Mouse (Mus musculus) stomach, embryonic 14.5 days (tissue): ENCODE data around the gene Zfp990. TPM values are rescaled to one million over a fixed set of nuclear protein-coding genes. Genes with fewer than 3 reads are reported as not detected.
"Not testable (repeated sequence)": the region's sequence is repeated elsewhere in the genome, so short reads cannot be mapped to it uniquely, and the experiment has no call there.

Experiments
- ATAC-seq: fragments of 200-750 bp; cut with Nextera tagmentation; 2 replicates; pipeline ENCODE4 v1.8.0; 2017; ENCODE audit warnings: low read depth, moderate TSS enrichment; ENCODE audit not compliant: insufficient number of reproducible peaks, insufficient read depth, low FRiP score
- H3K27ac ChIP-seq: fragments of 300-500 bp; sonication (generic); 2 replicates; pipeline ENCODE4 v1.5.1; 2014; ENCODE audit warnings: mild to moderate bottlenecking, low read length, moderate library complexity, mixed read lengths
- H3K27me3 ChIP-seq: fragments of 300-500 bp; sonication (generic); 2 replicates; pipeline ENCODE4 v1.6.1; 2014; ENCODE audit warnings: low read length, control low read depth, mixed read lengths; ENCODE audit not compliant: control insufficient read depth, insufficient read depth
- H3K36me3 ChIP-seq: fragments of 300-500 bp; sonication (generic); 2 replicates; pipeline ENCODE4 v1.6.1; 2014; ENCODE audit warnings: mild to moderate bottlenecking, control low read depth, low read length, moderate library complexity, mixed read lengths; ENCODE audit not compliant: control insufficient read depth, insufficient read depth
- H3K4me1 ChIP-seq: fragments of 300-500 bp; sonication (generic); 2 replicates; pipeline ENCODE4 v1.6.1; 2014; ENCODE audit warnings: low read length, control low read depth, mixed read lengths; ENCODE audit not compliant: control insufficient read depth, insufficient read depth
- H3K4me2 ChIP-seq: fragments of 300-500 bp; sonication (generic); replicated peaks from 2 replicates; pipeline ENCODE4 v1.6.1; 2014; ENCODE audit warnings: low read depth, low read length, control low read depth
- H3K4me3 ChIP-seq: fragments of 300-500 bp; sonication (generic); 2 replicates; pipeline ENCODE4 v1.5.1; 2014; ENCODE audit warnings: low read depth, low read length, control low read depth
- H3K9ac ChIP-seq: fragments of 300-500 bp; sonication (generic); replicated peaks from 2 replicates; pipeline ENCODE4 v1.6.1; 2014; ENCODE audit warnings: low read depth, mild to moderate bottlenecking, control low read depth, low read length, moderate library complexity, mixed read lengths
- H3K9me3 ChIP-seq: fragments of 300-500 bp; sonication (generic); 2 replicates; pipeline ENCODE4 v1.6.1; 2016; ENCODE audit warnings: low read depth, low read length, control low read depth; ENCODE audit not compliant: control insufficient read depth
- WGBS: fragments of 180-500 bp; shearing (Covaris S2); extraction: QIAGEN DNeasy Blood & Tissue Kit; methylation state at CpG from one replicate; pipeline ENCODE4 v1.1.7; 2014; 5-methylcytosine and 5-hydroxymethylcytosine counted together
- polyA plus RNA-seq: library from polyadenylated mRNA; unstranded; fragments of >200 nt; fragmentation: Nextera tagmentation; extraction: Ambion mirVana; gene quantifications from 2 replicates; pipeline ENCODE4 v1.2.1, GENCODE M21; 2014

The Zfp990 gene
- 0.17 TPM in 1 of 2 replicates, not detected in the other for polyA plus RNA-seq

DNA sequence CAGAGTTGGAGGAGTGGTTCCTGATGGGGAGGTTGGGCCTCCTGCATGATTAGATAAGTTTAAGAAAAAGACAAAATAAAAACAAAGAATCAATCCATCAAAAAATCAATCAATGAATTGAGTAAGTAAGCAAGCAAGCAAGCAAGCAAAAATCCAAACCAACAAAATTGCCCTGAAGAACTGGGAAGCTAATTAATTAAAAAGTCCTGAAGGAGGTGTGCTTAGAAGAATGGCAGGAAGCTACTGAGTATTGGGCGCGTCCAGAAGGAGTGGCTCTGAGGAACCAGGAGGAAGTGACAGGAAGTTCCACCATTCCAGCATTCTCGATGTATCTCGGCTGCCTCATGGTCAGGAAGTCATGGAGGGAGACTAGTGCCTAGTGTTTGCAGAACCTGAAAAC, at the start of gene Zfp990:
Gene Zfp990, plus strand, starts transcription at position 301 of the 400 bp plus-strand sequence.
- H3K27me3 ChIP-seq, ATAC-seq, H3K4me2 ChIP-seq, H3K36me3 ChIP-seq, H3K4me3 ChIP-seq, H3K9ac ChIP-seq, H3K4me1 ChIP-seq, H3K9me3 ChIP-seq, H3K27ac ChIP-seq: not testable (repeated sequence)
- 84% methylated on average over 4 of the region's 4 CpGs for WGBS

DNA sequence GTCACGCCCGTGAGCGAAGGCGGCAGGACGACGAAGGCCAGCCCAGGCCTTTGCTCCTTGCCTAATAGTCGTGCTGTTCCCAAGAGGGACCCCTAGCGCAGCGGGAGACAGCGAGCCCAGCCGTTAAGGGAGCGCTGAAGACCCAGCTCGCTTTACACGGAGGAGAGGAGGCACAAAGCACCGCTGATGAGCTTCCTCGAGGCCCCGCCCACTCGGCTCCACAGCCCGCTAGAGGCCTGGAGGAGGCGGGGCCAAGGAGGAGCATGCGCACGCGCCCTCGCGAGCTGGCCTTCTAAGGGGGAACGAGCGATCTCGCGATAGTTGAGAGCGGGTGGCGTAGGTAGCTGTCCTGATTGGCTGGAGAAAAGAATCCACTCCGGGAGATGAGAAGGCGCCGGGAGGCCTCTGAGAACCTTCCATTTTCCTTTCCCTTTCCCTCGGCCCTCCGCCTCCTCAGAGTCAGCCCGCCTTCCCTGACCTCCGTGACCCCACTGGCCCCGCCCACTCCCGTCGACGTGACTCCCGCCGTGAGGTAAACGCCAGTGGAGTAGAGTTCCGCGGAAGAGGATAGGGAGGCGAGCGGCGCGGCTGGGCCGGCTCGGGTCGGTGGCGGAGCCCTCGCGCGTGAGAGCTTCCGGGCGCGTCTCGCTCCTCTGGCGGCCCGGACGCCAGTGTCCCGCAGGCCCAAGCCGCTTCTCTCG, 46.9 kb upstream of the Zfp990 start:
- H3K9ac ChIP-seq, result not testable (repeated sequence)
- 22% methylated on average over 64 of the region's 68 CpGs for WGBS
- ATAC-seq, result peak; percentile 75; the same call in 1 of the 2 replicates

DNA sequence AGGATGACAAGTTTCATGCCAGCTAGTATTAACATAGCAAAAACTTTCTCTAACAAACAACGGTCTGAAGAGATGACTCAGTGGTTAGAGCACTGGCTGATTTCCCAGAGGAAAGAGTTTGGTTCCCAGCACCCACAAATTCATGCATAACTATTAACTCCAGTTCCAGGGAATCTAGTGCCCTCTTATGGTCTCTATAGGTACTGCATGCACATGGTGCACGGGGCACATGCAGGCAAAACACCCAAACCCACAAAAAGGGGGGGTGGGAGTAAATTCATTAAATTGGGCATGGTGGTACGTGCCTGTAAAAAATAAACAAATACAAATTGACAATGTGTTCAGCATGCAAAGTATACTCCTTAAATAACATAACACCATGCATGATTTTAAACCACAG, 32.4 kb upstream of the Zfp990 start:
- H3K4me1 ChIP-seq, result no peaks in the 10 kb centered on the region
- 88% methylated on average over 3 of the region's 3 CpGs for WGBS
- ATAC-seq, result no peak
- no peak overlapping the region for H3K9ac ChIP-seq
- H3K4me2 ChIP-seq, result no peak overlapping the region
- no peaks in the 10 kb centered on the region for H3K27me3 ChIP-seq
- H3K36me3 ChIP-seq, result no peaks in the 10 kb centered on the region
- H3K27ac ChIP-seq, result no peak overlapping the region
- H3K4me3 ChIP-seq, result no peak overlapping the region
- H3K9me3 ChIP-seq, result no peaks in the 10 kb centered on the region; the same call in 1 of the 2 replicates

More for the DNA sequence above, 46.9 kb upstream of the Zfp990 start:
- peak overlapping the region; percentile 32 for H3K4me3 ChIP-seq
- H3K4me2 ChIP-seq, result peak overlapping the region; percentile 41
- not testable (repeated sequence) for H3K4me1 ChIP-seq, H3K36me3 ChIP-seq, H3K9me3 ChIP-seq, H3K27ac ChIP-seq, H3K27me3 ChIP-seq

DNA sequence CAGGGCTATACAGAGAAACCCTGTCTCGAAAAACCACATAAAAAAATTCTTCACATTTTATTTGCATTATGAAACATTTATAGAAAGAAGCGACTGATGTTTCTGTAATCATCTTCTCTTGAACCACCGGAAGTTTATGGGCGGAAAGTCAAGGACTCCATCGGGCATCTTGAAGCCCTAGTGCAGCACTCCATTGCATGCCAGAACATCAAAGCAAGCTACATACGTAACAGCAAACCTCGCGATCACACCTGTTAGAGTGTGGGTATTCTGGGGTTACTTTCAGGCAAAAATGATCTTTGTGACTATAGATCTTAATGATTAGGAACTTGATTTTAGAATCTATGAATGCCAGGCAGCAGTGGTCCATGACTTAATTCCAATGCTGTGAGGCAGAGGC, 29.9 kb upstream of the Zfp990 start:
- ATAC-seq, H3K27me3 ChIP-seq, H3K4me1 ChIP-seq, H3K9me3 ChIP-seq, H3K9ac ChIP-seq, H3K4me2 ChIP-seq, H3K27ac ChIP-seq, H3K36me3 ChIP-seq, H3K4me3 ChIP-seq: not testable (repeated sequence)
- 90% methylated on average over 8 of the region's 8 CpGs for WGBS

DNA sequence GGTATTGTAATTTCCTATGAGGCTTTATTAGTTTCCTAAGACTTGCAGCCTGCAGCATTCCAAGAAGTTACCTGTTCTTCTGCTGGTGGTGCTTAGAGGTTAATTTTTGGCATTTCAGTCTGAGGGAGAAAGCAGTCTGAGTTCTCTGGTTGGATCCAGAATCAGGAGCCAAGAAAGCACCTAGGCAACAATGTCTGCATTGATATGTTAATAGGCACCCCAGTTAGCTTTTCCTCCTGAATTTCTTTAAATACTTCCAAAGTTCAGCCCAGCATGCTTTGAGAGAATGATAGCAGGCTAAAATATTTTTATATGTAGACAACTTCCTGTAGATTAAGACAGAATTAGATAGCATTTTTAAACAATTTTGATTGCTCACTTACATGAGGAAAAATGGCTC, 21.2 kb upstream of the Zfp990 start:
- Histone ChIP-seq H3K27me3 (no peaks in the 10 kb centered on the region), H3K9ac (no peak overlapping the region), H3K36me3 (no peaks in the 10 kb centered on the region), H3K4me2 (no peak overlapping the region), H3K4me3 (no peak overlapping the region), H3K27ac (no peak overlapping the region), H3K9me3 (no peaks in the 10 kb centered on the region; the same call in 1 of the 2 replicates), H3K4me1 (no peaks in the 10 kb centered on the region)
- ATAC-seq, result no peak

DNA sequence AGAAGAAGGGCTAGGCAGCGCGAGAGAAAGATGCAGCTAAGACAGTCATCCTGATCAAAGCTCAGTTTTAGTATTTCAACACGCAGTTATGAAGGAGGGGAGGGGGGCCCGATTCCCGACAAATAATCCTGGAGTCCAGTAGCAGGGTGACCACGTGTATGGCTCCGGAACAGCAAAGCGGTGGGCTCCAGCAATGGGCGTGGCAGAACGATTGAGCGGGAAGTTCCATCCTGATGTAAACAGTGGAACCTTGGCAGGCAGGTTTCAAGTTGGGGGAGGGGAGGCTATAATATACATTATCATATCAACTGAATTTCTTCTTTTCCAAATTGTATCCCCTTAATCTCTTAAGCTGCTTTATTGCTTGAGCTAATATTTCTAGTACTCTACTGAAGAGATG, 18.4 kb upstream of the Zfp990 start:
- 82% methylated on average over 11 of the region's 11 CpGs for WGBS
- no peak overlapping the region for H3K4me3 ChIP-seq

DNA sequence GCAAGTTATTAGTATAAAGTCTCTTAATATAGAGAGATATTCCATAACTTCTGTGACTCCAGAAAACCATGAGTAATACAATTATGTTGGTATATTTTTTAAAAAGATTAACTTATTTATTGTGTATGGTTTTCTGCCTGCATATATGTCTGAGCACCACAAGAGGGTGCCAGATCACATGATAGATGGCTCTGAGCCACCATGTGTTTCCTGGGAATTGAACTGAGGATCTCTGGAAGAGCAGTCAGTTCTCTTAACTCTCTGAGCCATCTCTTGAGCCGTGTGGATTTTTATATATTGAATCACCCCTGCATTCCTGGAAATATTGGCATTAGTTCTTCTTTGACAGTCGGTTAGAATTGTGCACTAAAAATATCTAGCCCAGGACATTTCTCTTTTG, 17.2 kb upstream of the Zfp990 start:
- H3K9ac ChIP-seq, H3K4me2 ChIP-seq, H3K27ac ChIP-seq, H3K4me1 ChIP-seq, H3K9me3 ChIP-seq, H3K27me3 ChIP-seq, H3K36me3 ChIP-seq, H3K4me3 ChIP-seq, ATAC-seq: not testable (repeated sequence)
- 65% methylated on average over 2 of the region's 2 CpGs for WGBS

More for the DNA sequence above, 18.4 kb upstream of the Zfp990 start:
- H3K4me1 ChIP-seq, result no peaks in the 10 kb centered on the region
- H3K9me3 ChIP-seq, result no peaks in the 10 kb centered on the region
- H3K27ac ChIP-seq, result no peak overlapping the region
- H3K36me3 ChIP-seq, result no peaks in the 10 kb centered on the region
- H3K27me3 ChIP-seq, result no peaks in the 10 kb centered on the region
- no peak overlapping the region for H3K4me2 ChIP-seq
- ATAC-seq, result no peak
- H3K9ac ChIP-seq, result no peak overlapping the region

DNA sequence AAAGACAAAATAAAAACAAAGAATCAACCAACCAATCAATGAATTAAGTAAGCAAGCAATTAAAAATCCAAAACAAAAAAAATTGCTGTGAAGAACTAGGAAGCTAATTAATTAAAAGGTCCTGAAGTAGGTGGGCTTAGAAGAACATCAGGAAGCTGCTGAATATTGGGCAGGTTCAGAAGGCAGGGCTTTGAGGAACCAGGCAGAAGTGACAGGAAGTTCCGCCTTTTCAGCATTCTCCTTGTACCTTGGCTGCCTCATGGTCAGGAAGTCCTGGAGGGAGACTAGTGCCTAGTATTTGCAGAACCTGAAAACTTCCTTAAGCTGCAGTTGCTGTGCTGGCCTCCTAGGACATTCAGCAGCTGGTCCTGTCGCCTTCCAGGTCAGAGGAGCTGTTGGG, 4.1 kb downstream of the Zfp990 start:
- not testable (repeated sequence) for H3K36me3 ChIP-seq, H3K9ac ChIP-seq, H3K27me3 ChIP-seq, H3K4me3 ChIP-seq, H3K4me2 ChIP-seq, H3K9me3 ChIP-seq, ATAC-seq, H3K27ac ChIP-seq, H3K4me1 ChIP-seq
- 77% methylated on average over 1 of the region's 2 CpGs for WGBS
